Mouse (Mus musculus): Measurements from ENCODE around the gene Appl1.

DNA sequence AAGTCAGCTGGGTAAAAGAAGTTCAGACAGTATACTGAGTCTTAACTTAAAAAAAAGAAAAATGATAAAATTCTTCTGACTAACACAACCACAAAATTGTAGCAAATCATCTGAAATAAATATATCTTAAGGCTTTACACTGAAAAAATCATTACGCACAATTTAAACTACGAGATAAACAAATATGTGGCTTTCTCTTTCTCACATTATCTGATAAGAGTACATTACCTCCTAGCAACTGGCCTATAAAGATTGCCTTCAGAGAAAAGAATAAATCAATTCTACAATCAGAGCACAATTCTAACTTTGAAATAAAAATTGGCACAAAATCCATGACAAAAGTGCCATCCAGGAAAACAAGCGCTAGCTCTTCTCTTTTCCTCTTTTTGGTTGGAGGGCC is 1.9 kb downstream of the Appl1 start:
- TF ChIP-seq GATA1 (IDR thresholded peaks at IDR 0.05; ENCODE audit: low read length) (no peak), TAL1 (IDR thresholded peaks at IDR 0.05; ENCODE audit: low read length) (no peak)

Data from erythroblast, embryonic 14.5 days (primary cell).